Mouse (Mus musculus) embryonic facial prominence, embryonic 15.5 days (tissue): ENCODE results near the gene Ccdc50. TPM values are rescaled to one million over a fixed set of nuclear protein-coding genes. Genes with fewer than 3 reads are reported as not detected.

Experiments
- ATAC-seq: fragments of 200-750 bp; cut with Nextera tagmentation; 2 replicates; pipeline ENCODE4 v1.8.0; 2017; ENCODE audit warnings: low read depth, moderate TSS enrichment; ENCODE audit not compliant: insufficient number of reproducible peaks, low FRiP score, low TSS enrichment
- H3K27ac ChIP-seq: fragments of 300-500 bp; sonication (generic); replicated peaks from 2 replicates; pipeline ENCODE4 v1.5.1; 2015; ENCODE audit warnings: mild to moderate bottlenecking, inconsistent platforms
- H3K27me3 ChIP-seq: fragments of 300-500 bp; sonication (generic); 2 replicates; pipeline ENCODE4 v1.6.1; 2015; ENCODE audit warnings: inconsistent platforms
- H3K36me3 ChIP-seq: fragments of 300-500 bp; sonication (generic); 2 replicates; pipeline ENCODE4 v1.6.1; 2015; ENCODE audit warnings: mild to moderate bottlenecking, inconsistent platforms
- H3K4me1 ChIP-seq: fragments of 300-500 bp; sonication (generic); 2 replicates; pipeline ENCODE4 v1.6.1; 2015; ENCODE audit warnings: inconsistent platforms
- H3K4me2 ChIP-seq: fragments of 300-500 bp; sonication (generic); replicated peaks from 2 replicates; pipeline ENCODE4 v1.6.1; 2015; ENCODE audit warnings: mild to moderate bottlenecking, inconsistent platforms
- H3K4me3 ChIP-seq: fragments of 300-500 bp; sonication (generic); replicated peaks from 2 replicates; pipeline ENCODE4 v1.5.1; 2015; ENCODE audit warnings: mild to moderate bottlenecking, inconsistent platforms
- H3K9ac ChIP-seq: fragments of 300-500 bp; sonication (generic); 2 replicates; pipeline ENCODE4 v1.6.1; 2015; ENCODE audit warnings: inconsistent platforms
- H3K9me3 ChIP-seq: fragments of 300-500 bp; sonication (generic); replicated peaks from 2 replicates; pipeline ENCODE4 v1.6.1; 2016; ENCODE audit warnings: inconsistent platforms
- WGBS: fragments of 180-500 bp; shearing (Covaris S2); methylation state at CpG from one replicate; pipeline ENCODE4 v1.1.7; 2015; 5-methylcytosine and 5-hydroxymethylcytosine counted together
- polyA plus RNA-seq: library from polyadenylated mRNA; unstranded; fragments of >200 nt; fragmentation: Nextera tagmentation; extraction: Ambion mirVana; gene quantifications from 2 replicates; pipeline ENCODE4 v1.2.1, GENCODE M21; 2015

Gene Ccdc50
- polyA plus RNA-seq, 1 experiment from 2014 or later = 33.4 TPM

DNA sequence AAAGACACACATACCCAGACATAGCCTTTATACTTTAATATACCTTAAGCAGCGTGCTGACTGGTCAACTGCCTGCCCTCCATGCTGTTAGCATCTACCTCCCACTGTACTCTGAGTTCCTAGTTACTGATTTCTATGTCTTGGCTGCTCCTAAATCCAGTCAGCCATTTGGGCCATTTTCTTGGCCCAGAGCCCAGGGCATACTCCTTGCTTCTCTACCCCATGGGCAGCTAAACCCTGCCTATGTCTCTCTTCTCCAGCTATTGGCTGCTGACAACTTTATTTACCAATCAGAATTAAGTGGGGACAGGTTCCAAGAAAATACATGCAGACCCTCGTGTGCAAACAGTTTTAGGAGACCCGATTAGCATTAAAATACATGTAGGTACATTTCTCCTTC, 64.7 kb downstream of the Ccdc50 start:
- Histone ChIP-seq H3K4me3 (no peak overlapping the region), H3K27me3 (no peaks in the 10 kb centered on the region), H3K9me3 (no peaks in the 10 kb centered on the region), H3K4me1 (no peaks in the 10 kb centered on the region), H3K9ac (no peak overlapping the region), H3K4me2 (no peak overlapping the region), H3K36me3 (no peaks in the 10 kb centered on the region), H3K27ac (no peak overlapping the region)
- no peak for ATAC-seq
- 63% methylated on average over 3 of the region's 3 CpGs for WGBS

GRCm38 (mm10) chr16:27453823-27454222, 65.2 kb downstream of the Ccdc50 start:
- Histone ChIP-seq H3K4me2 (no peak overlapping the region), H3K9me3 (no peaks in the 10 kb centered on the region), H3K4me3 (no peak overlapping the region), H3K4me1 (no peaks in the 10 kb centered on the region), H3K9ac (no peak overlapping the region), H3K36me3 (no peaks in the 10 kb centered on the region), H3K27me3 (no peaks in the 10 kb centered on the region), H3K27ac (no peak overlapping the region)
- no peak for ATAC-seq
- WGBS = 73% methylated on average over 2 of the region's 2 CpGs

DNA sequence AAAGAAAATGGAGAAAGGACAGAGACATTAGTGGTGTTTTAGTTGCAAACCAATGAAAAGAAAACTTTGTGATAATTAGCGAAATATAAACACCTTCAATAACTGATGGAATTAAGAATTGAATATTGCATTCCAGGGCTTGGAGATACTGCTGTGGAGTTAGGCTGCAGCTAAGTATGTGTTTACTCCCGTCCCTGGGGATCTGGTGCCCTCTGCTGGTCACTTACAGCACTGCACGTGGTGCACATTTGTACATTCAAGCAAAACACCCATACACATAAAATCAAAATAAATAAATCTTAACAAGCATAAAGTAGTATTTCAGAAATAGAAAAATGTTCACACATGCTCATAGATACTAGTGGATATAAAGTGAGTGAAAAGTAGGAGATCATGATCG, 68.6 kb downstream of the Ccdc50 start:
- no peaks in the 10 kb centered on the region for H3K4me1 ChIP-seq
- H3K9me3 ChIP-seq = no peaks in the 10 kb centered on the region
- no peak overlapping the region for H3K9ac ChIP-seq
- no peak overlapping the region for H3K4me2 ChIP-seq
- H3K36me3 ChIP-seq = no peaks in the 10 kb centered on the region
- 15% methylated on average over 4 of the region's 4 CpGs for WGBS
- H3K4me3 ChIP-seq = no peak overlapping the region
- H3K27me3 ChIP-seq = no peaks in the 10 kb centered on the region
- H3K27ac ChIP-seq = no peak overlapping the region
- no peak for ATAC-seq

GRCm38 (mm10) chr16:27468731-27469130, 80.1 kb downstream of the Ccdc50 start:
- ATAC-seq = no peak
- Histone ChIP-seq H3K27me3 (no peaks in the 10 kb centered on the region), H3K4me2 (no peak overlapping the region), H3K4me1 (no peaks in the 10 kb centered on the region), H3K9me3 (no peaks in the 10 kb centered on the region), H3K4me3 (no peak overlapping the region), H3K36me3 (no peaks in the 10 kb centered on the region), H3K9ac (no peak overlapping the region), H3K27ac (no peak overlapping the region)
- WGBS = 21% methylated on average over 5 of the region's 5 CpGs

DNA sequence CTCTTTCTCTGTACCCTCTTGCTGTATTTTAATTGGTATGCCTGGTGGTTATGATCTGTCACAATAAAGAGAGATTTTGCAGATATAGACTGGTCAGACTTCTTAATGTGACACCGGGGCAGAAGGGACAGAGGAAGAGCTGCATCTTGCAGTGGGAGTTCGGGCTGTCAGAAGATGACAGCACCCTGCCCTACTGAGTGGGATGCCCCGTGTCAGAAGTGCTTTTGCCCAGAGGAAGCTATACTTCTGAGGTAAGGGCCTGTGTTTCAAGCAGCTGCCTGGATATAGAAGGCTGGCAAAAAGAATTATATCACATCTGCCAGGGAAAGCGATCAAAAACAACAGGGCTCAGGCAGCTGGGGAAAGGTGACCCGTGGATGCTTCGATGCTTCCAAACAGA, 82.7 kb downstream of the Ccdc50 start:
- H3K4me3 ChIP-seq = no peak overlapping the region
- H3K27ac ChIP-seq = no peak overlapping the region
- no peak overlapping the region for H3K9ac ChIP-seq
- H3K27me3 ChIP-seq = no peaks in the 10 kb centered on the region
- no peaks in the 10 kb centered on the region for H3K9me3 ChIP-seq
- no peaks in the 10 kb centered on the region for H3K4me1 ChIP-seq
- WGBS = 77% methylated on average over 6 of the region's 6 CpGs
- no peak overlapping the region for H3K4me2 ChIP-seq
- ATAC-seq = no peak
- H3K36me3 ChIP-seq = no peaks in the 10 kb centered on the region

DNA sequence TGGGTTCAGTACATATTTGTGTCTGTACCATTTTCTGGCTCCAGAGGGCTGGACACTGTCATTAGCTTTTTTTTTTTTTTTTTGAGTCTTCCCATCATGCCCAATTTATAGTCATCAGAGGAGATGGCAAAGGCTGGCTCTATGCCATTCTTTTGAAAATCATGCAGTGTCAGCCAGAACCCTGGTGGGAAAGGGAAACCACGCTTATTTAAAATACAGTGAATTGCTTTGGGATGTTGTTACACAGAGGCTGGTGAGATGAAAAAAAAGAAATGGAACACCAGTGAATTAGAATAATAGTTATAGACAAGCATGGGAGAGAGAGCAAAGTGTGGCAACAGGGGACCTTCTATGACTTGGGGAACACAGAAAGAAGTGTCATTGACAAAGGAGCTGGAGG, 95.2 kb downstream of the Ccdc50 start:
- H3K4me3 ChIP-seq = no peak overlapping the region
- no peak overlapping the region for H3K9ac ChIP-seq
- no peak overlapping the region for H3K4me2 ChIP-seq
- ATAC-seq = no peak
- 47% methylated on average over 1 of the region's 1 CpGs for WGBS
- H3K4me1 ChIP-seq = no peaks in the 10 kb centered on the region
- no peak overlapping the region for H3K27ac ChIP-seq
- no peaks in the 10 kb centered on the region for H3K36me3 ChIP-seq
- H3K27me3 ChIP-seq = no peaks in the 10 kb centered on the region
- no peaks in the 10 kb centered on the region for H3K9me3 ChIP-seq

Other genes with a start within 250 kb of the Ccdc50 start
- 8.6 and 10.4 TPM in 2 replicates for gene Ostn, start 81.4 kb upstream of the Ccdc50 start, polyA plus RNA-seq
- gene Uts2b, start 18.6 kb upstream of the Ccdc50 start, polyA plus RNA-seq = 0.49 TPM in 1 of 2 replicates, not detected in the other